Mouse (Mus musculus) CH12.LX (cell line): ENCODE results near the gene Tubb5.

Experiments used
- BHLHE40 ChIP-seq: IDR thresholded peaks from 2 replicates; pipeline ENCODE4 v1.6.1; 2011; ENCODE audit warnings: mild to moderate bottlenecking, low read depth, low read length, improper control_type of control experiment
- CTCF ChIP-seq, 2 experiments: IDR thresholded peaks in 1 of 2; conservative IDR thresholded peaks in 1 of 2; 2 replicates each; pipeline ENCODE4 v1.5.1; 2011 to 2012; ENCODE audit warnings: low read depth in 2 of 2, low read length in 2 of 2, improper control_type of control experiment in 1 of 2, inconsistent platforms in 1 of 2, mild to moderate bottlenecking in 1 of 2, moderate library complexity in 1 of 2
- EP300 ChIP-seq: IDR thresholded peaks from 2 replicates; pipeline ENCODE4 v1.6.1; 2011; ENCODE audit warnings: low read length, improper control_type of control experiment
- HCFC1 ChIP-seq: IDR thresholded peaks from 2 replicates; pipeline ENCODE4 v1.6.1; 2012; ENCODE audit warnings: low read depth, mild to moderate bottlenecking, inconsistent platforms, low read length, improper control_type of control experiment
- KAT2A ChIP-seq: IDR thresholded peaks from 2 replicates; pipeline ENCODE4 v1.6.1; 2012; ENCODE audit warnings: low read length, improper control_type of control experiment, inconsistent platforms; ENCODE audit not compliant: insufficient replicate concordance
- MEF2A ChIP-seq: IDR thresholded peaks from 2 replicates; pipeline ENCODE4 v1.6.1; 2014; ENCODE audit warnings: low read depth, mild to moderate bottlenecking, inconsistent platforms, low read length, improper control_type of control experiment, borderline replicate concordance
- NELFE ChIP-seq: IDR thresholded peaks from 2 replicates; pipeline ENCODE4 v1.6.1; 2011; ENCODE audit warnings: low read depth, low read length, improper control_type of control experiment
- POLR2A ChIP-seq: IDR thresholded peaks from 2 replicates; pipeline ENCODE4 v1.6.1; 2011; ENCODE audit warnings: low read depth, mild to moderate bottlenecking, improper control_type of control experiment, low read length
- RAD21 ChIP-seq: IDR thresholded peaks from 2 replicates; pipeline ENCODE4 v1.6.1; 2011; ENCODE audit warnings: low read depth, mild to moderate bottlenecking, low read length, improper control_type of control experiment, moderate library complexity
- SIN3A ChIP-seq: IDR thresholded peaks from 2 replicates; pipeline ENCODE4 v1.6.1; 2012; ENCODE audit warnings: low read length, improper control_type of control experiment, inconsistent platforms
- USF1 ChIP-seq: IDR thresholded peaks from 2 replicates; pipeline ENCODE4 v1.6.1; 2014; ENCODE audit warnings: low read depth, mild to moderate bottlenecking, inconsistent platforms, low read length, improper control_type of control experiment
- USF2 ChIP-seq: conservative IDR thresholded peaks from 2 replicates; pipeline ENCODE4 v1.6.1; 2011; ENCODE audit warnings: low read depth, low read length, improper control_type of control experiment
- ZMIZ1 ChIP-seq: IDR thresholded peaks from 2 replicates; pipeline ENCODE4 v1.6.1; 2012; ENCODE audit warnings: low read depth, mild to moderate bottlenecking, inconsistent platforms, low read length, improper control_type of control experiment

GRCm38 (mm10) chr17:35836178-35836965 is 1.7 kb downstream of the Tubb5 start:
- TF ChIP-seq CTCF (conservative IDR thresholded peaks at IDR 0.05 in 1 of 2, IDR thresholded peaks at IDR 0.05 in 1 of 2; ENCODE audit: low read depth in 2 of 2, low read length in 2 of 2) = peak; percentile 80 to 90
- TF ChIP-seq SIN3A = peak; percentile 71; the same call in 1 of the 2 replicates
- TF ChIP-seq POLR2A = no peak
- no peak for TF ChIP-seq USF1
- no peak for TF ChIP-seq EP300
- no peak for TF ChIP-seq BHLHE40
- TF ChIP-seq KAT2A = no peak
- 0 out of 2 replicates have a peak, but pooled peaks have one; percentile 15 for TF ChIP-seq ZMIZ1
- TF ChIP-seq MEF2A = no peak
- TF ChIP-seq HCFC1 = no peak
- TF ChIP-seq USF2 = no peak
- peak; percentile 41; the same call in 1 of the 2 replicates for TF ChIP-seq NELFE
- TF ChIP-seq RAD21 = peak; percentile 62
